In the genomic region with DNA sequence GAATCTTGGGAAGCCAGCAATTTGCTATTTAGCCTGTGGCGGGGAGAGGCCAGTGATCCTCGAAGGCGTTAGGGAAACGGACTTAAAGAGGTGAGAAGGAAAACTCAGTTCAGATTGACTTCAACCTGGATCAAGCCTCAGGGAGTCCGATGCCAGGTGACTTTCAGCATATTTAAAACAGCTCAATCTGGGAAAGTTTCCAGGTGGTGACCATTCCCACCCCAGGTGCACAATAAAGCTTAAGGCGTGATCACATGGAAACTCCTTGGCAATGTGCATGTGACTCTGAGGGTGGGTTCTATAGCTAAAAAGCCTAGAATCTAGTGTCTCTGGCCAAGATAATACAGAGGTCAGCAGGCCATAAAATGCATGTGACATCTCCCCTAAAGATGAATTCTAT, we compare ENCODE assay signal across 21 mouse cellular contexts. TPM values are rescaled to one million over a fixed set of nuclear protein-coding genes. Genes with fewer than 3 reads are reported as not detected.
A peak's percentile ranks its signal among the peaks of the same experiment; 100 is the strongest.
DNase-seq lines count a peak whose midpoint lies in the region; ATAC-seq and TF ChIP-seq lines count a peak whose summit lies in the region.
"Had no signal": no experiment of that assay in that cellular context is flagged by ENCODE, and none has a peak within 500 bp of the region (broad histone marks: within the 10 kb centered on the region; RNA-seq: fewer than 3 reads in every experiment).

No protein-coding gene starts in this region.

- H3K4me3 ChIP-seq in hindbrain, embryonic 13.5 days: no peak overlapping the region
- no peak overlapping the region for H3K4me3 ChIP-seq in hindbrain, embryonic 12.5 days
- H3K4me3 ChIP-seq in kidney, embryonic 16.5 days (ENCODE audit: low read length): no peak overlapping the region
- H3K4me3 ChIP-seq in midbrain, postnatal 0 days (ENCODE audit: low read depth, low read length): no peak overlapping the region
- no peak overlapping the region for H3K4me3 ChIP-seq in midbrain, embryonic 10.5 days
- H3K4me3 ChIP-seq: embryonic facial prominence, embryonic 13.5 days; forebrain, embryonic 12.5 days; gastrocnemius, adult 2 months; heart, embryonic 13.5 days had no signal

- WGBS in hindbrain, embryonic 13.5 days: 76% methylated on average over 6 of the region's 6 CpGs
- 81% methylated on average over 6 of the region's 6 CpGs for WGBS in hindbrain, embryonic 12.5 days
- 63% methylated on average over 6 of the region's 6 CpGs for WGBS in kidney, embryonic 16.5 days
- WGBS in midbrain, postnatal 0 days: 76% methylated on average over 6 of the region's 6 CpGs
- WGBS in midbrain, embryonic 10.5 days: 92% methylated on average over 6 of the region's 6 CpGs

- H3K4me2 ChIP-seq in hindbrain, embryonic 13.5 days: no peak overlapping the region
- H3K4me2 ChIP-seq in hindbrain, embryonic 12.5 days (replicated peaks): no peak overlapping the region
- H3K4me2 ChIP-seq in kidney, embryonic 16.5 days (replicated peaks; ENCODE audit: low read depth, low read length): no peak overlapping the region
- no peak overlapping the region for H3K4me2 ChIP-seq in midbrain, postnatal 0 days (ENCODE audit: low read depth, low read length, poor library complexity, severe bottlenecking)
- H3K4me2 ChIP-seq: embryonic facial prominence, embryonic 13.5 days; forebrain, embryonic 12.5 days; heart, embryonic 13.5 days had no signal

- no peak for TF ChIP-seq CTCF in midbrain, postnatal 0 days (IDR thresholded peaks at IDR 0.05)

- DNase-seq in kidney, adult 9 months: peak; percentile 42
- DNase-seq in midbrain, postnatal 0 days (ENCODE audit: low spot score): peak; percentile 41
- DNase-seq in midbrain, embryonic 10.5 days (ENCODE audit: low spot score): no peak
- no peak for DNase-seq in gastrocnemius, adult 18-20 months (ENCODE audit: low spot score)
- DNase-seq: adrenal gland, postnatal 10 days; cerebellum, adult 11 months; cerebellum, adult 8-10 months; cerebellum, postnatal 36 days; gastrocnemius, adult 2 months; gastrocnemius, postnatal 25 days; heart, postnatal 36 days had no signal

- H3K27me3 ChIP-seq in hindbrain, embryonic 13.5 days: no peaks in the 10 kb centered on the region
- H3K27me3 ChIP-seq in hindbrain, embryonic 12.5 days: no peaks in the 10 kb centered on the region
- no peaks in the 10 kb centered on the region for H3K27me3 ChIP-seq in kidney, embryonic 16.5 days (ENCODE audit: insufficient read depth, low read length)
- H3K27me3 ChIP-seq in midbrain, postnatal 0 days (ENCODE audit: insufficient read depth, low read length): no peaks in the 10 kb centered on the region
- H3K27me3 ChIP-seq in midbrain, embryonic 10.5 days (ENCODE audit: low read depth, poor library complexity, severe bottlenecking): no peaks in the 10 kb centered on the region
- H3K27me3 ChIP-seq: embryonic facial prominence, embryonic 13.5 days; forebrain, embryonic 12.5 days had no signal

- peak overlapping the region; percentile 1; the same call in 1 of the 2 replicates for H3K27ac ChIP-seq in hindbrain, embryonic 13.5 days
- no peak overlapping the region for H3K27ac ChIP-seq in hindbrain, embryonic 12.5 days
- no peak overlapping the region for H3K27ac ChIP-seq in kidney, embryonic 16.5 days (ENCODE audit: low read length)
- no peak overlapping the region for H3K27ac ChIP-seq in midbrain, postnatal 0 days (ENCODE audit: low read depth, low read length)
- no peak overlapping the region for H3K27ac ChIP-seq in midbrain, embryonic 10.5 days (replicated peaks)
- H3K27ac ChIP-seq: embryonic facial prominence, embryonic 13.5 days; forebrain, embryonic 12.5 days; gastrocnemius, adult 2 months; heart, embryonic 13.5 days had no signal

- peaks cover 57% of the 10 kb centered on the region for H3K4me1 ChIP-seq in hindbrain, embryonic 13.5 days (replicated peaks)
- H3K4me1 ChIP-seq in hindbrain, embryonic 12.5 days: peaks cover 28% of the 10 kb centered on the region
- no peaks in the 10 kb centered on the region for H3K4me1 ChIP-seq in kidney, embryonic 16.5 days (ENCODE audit: insufficient read depth, low read length)
- H3K4me1 ChIP-seq in midbrain, postnatal 0 days (ENCODE audit: insufficient read depth, low read length): peaks cover 8% of the 10 kb centered on the region; the same call in 1 of the 2 replicates
- peaks cover 14% of the 10 kb centered on the region for H3K4me1 ChIP-seq in midbrain, embryonic 10.5 days
- H3K4me1 ChIP-seq: heart, embryonic 13.5 days had no signal

- no peak overlapping the region for H3K9ac ChIP-seq in hindbrain, embryonic 13.5 days
- no peak overlapping the region for H3K9ac ChIP-seq in hindbrain, embryonic 12.5 days
- H3K9ac ChIP-seq in kidney, embryonic 16.5 days (replicated peaks; ENCODE audit: low read length): no peak overlapping the region
- H3K9ac ChIP-seq in midbrain, postnatal 0 days (replicated peaks; ENCODE audit: low read length, poor library complexity, severe bottlenecking): no peak overlapping the region
- H3K9ac ChIP-seq: embryonic facial prominence, embryonic 13.5 days; forebrain, embryonic 12.5 days; heart, embryonic 13.5 days had no signal

- no peak for ATAC-seq in hindbrain, embryonic 13.5 days (ENCODE audit: low FRiP score)
- ATAC-seq in hindbrain, embryonic 12.5 days (ENCODE audit: low FRiP score): no peak
- no peak for ATAC-seq in kidney, embryonic 16.5 days (ENCODE audit: low FRiP score, low TSS enrichment)
- ATAC-seq in midbrain, postnatal 0 days (ENCODE audit: low FRiP score): no peak
- ATAC-seq: forebrain, embryonic 16.5 days had no signal

- peaks cover 12% of the 10 kb centered on the region; the same call in 1 of the 2 replicates for H3K36me3 ChIP-seq in hindbrain, embryonic 13.5 days
- no peaks in the 10 kb centered on the region for H3K36me3 ChIP-seq in hindbrain, embryonic 12.5 days
- no peaks in the 10 kb centered on the region for H3K36me3 ChIP-seq in kidney, embryonic 16.5 days (ENCODE audit: insufficient read depth, low read length)
- H3K36me3 ChIP-seq in midbrain, postnatal 0 days (ENCODE audit: insufficient read depth, low read length): no peaks in the 10 kb centered on the region
- peaks cover 2% of the 10 kb centered on the region; the same call in 1 of the 2 replicates for H3K36me3 ChIP-seq in midbrain, embryonic 10.5 days
- H3K36me3 ChIP-seq: heart, embryonic 13.5 days had no signal

- no peaks in the 10 kb centered on the region for H3K9me3 ChIP-seq in hindbrain, embryonic 13.5 days
- H3K9me3 ChIP-seq in hindbrain, embryonic 12.5 days (replicated peaks): no peaks in the 10 kb centered on the region
- H3K9me3 ChIP-seq in kidney, embryonic 16.5 days (ENCODE audit: low read length): no peaks in the 10 kb centered on the region
- no peaks in the 10 kb centered on the region for H3K9me3 ChIP-seq in midbrain, postnatal 0 days (ENCODE audit: low read length)
- no peaks in the 10 kb centered on the region for H3K9me3 ChIP-seq in midbrain, embryonic 10.5 days (replicated peaks)
- H3K9me3 ChIP-seq: embryonic facial prominence, embryonic 13.5 days; forebrain, embryonic 12.5 days; heart, embryonic 13.5 days had no signal

RNA-seq across cellular contexts. Expression of a gene that starts 7.4 kb away (rescaled TPM):
- 12.3 TPM in 2 replicates for polyA plus RNA-seq in hindbrain, embryonic 13.5 days (2015; fragmentation: Nextera tagmentation; extraction: Ambion mirVana)
- 7.0 and 8.1 TPM in 2 replicates for polyA plus RNA-seq in hindbrain, embryonic 12.5 days (2016; fragmentation: Nextera tagmentation; extraction: Ambion mirVana)
- 1.3 and 1.4 TPM in 2 replicates for polyA plus RNA-seq in kidney, embryonic 16.5 days (2015; fragmentation: Nextera tagmentation; extraction: Ambion mirVana)
- total RNA-seq in midbrain, postnatal 0 days (2014; rRNA removed): 176 and 186 TPM in 2 replicates
- polyA plus RNA-seq in midbrain, postnatal 0 days (2015; fragmentation: Nextera tagmentation; extraction: Ambion mirVana): 10.9 and 13.1 TPM in 2 replicates
- 2.2 and 3.4 TPM in 2 replicates for polyA plus RNA-seq in midbrain, embryonic 10.5 days (2016; fragmentation: Nextera tagmentation; extraction: Ambion mirVana)
- total RNA-seq in gastrocnemius, adult 18-20 months (2021): under 1 TPM; 0.09 to 0.11 TPM
- total RNA-seq: granulocyte monocyte progenitor cell, adult 5-6 weeks; MEL had no signal
- polyA plus RNA-seq: C2C12 had no signal

Comparison
In these comparisons a context has a peak if more than half of its experiments do, and no peak if none do; other contexts are left out.
1. DNase-seq: peak in kidney, adult 9 months (single experiment) and midbrain, postnatal 0 days (single experiment); none in midbrain, embryonic 10.5 days (single experiment) and gastrocnemius, adult 18-20 months (single experiment).